Mouse (Mus musculus): Measurements from ENCODE around the gene Olfr742. TPM values are rescaled to one million over a fixed set of nuclear protein-coding genes. Genes with fewer than 3 reads are reported as not detected.

The Olfr742 gene
- not detected in 2 replicates for polyA plus RNA-seq (2012; rRNA removed)

DNA sequence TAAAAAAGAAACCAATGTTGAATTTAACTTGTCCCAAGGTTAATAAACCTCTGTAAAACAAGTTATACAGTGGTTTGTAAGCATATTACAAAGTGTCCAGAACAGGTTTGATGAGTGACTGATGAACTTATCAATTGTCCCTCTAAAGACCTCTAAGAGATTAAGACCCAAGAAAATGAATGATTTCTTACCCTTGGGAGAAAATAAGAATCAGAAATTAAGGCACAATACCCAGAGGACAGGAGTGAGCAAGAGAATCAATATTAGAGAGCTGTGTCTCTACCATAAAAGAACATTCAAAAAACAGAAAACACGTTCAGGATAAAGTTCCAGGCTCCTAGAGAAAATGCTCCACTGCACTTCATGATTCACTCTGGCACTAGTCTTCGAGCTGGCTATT is at the start of gene Olfr742:
TSS of gene Olfr742 (plus strand) at position 301 of the 400 bp plus-strand sequence.
- Histone ChIP-seq H3K4me1 (ENCODE audit: control insufficient read depth, insufficient read depth, low read length) (no peaks in the 10 kb centered on the region), H3K27me3 (ENCODE audit: control insufficient read depth, insufficient read depth, low read length) (no peaks in the 10 kb centered on the region), H3K27ac (ENCODE audit: insufficient read depth, low read length) (no peak within 1 kb of the TSS), H3K4me3 (replicated peaks; ENCODE audit: insufficient read depth, low read depth, low read length) (no peak within 1 kb of the TSS)
- TF ChIP-seq CTCF (IDR thresholded peaks at IDR 0.05; ENCODE audit: borderline replicate concordance, insufficient read depth, low read depth, low read length) = no peak
- no peak for TF ChIP-seq POLR2A (IDR thresholded peaks at IDR 0.05; ENCODE audit: borderline replicate concordance, insufficient read depth, low read length)
- DNase-seq = no peak
- 42% methylated on average over 2 of the region's 2 CpGs for WGBS

DNA sequence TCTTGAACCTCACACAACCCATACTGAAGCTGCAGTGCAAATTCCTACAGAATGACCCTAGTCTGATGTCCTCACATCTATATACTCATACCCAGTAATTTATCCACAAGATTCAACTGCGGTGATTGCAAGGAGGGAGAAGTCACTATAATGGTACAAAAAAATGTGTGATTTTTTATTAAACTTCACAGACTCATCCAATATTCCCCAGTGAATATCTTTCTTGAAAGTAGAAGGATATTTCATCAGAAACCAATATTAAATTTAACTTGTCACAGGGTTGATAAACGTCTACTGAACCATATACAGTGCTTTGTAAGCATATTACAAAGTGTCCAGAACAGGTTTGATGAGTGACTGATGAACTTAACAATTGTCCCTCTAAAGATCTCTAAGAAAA is 31.0 kb upstream of the Olfr742 start, which contains the start of gene Olfr741:
TSS of gene Olfr741 (plus strand) at position 301 of the 400 bp plus-strand sequence.
- Histone ChIP-seq H3K4me3 (replicated peaks; ENCODE audit: insufficient read depth, low read depth, low read length) (no peak within 1 kb of the TSS), H3K27ac (ENCODE audit: insufficient read depth, low read length) (no peak within 1 kb of the TSS), H3K27me3 (ENCODE audit: control insufficient read depth, insufficient read depth, low read length) (no peaks in the 10 kb centered on the region), H3K4me1 (ENCODE audit: control insufficient read depth, insufficient read depth, low read length) (no peaks in the 10 kb centered on the region)
- WGBS = 69% methylated on average over 2 of the region's 2 CpGs
- DNase-seq = no peak
- TF ChIP-seq CTCF (IDR thresholded peaks at IDR 0.05; ENCODE audit: borderline replicate concordance, insufficient read depth, low read depth, low read length) (no peak), POLR2A (IDR thresholded peaks at IDR 0.05; ENCODE audit: borderline replicate concordance, insufficient read depth, low read length) (no peak)

DNA sequence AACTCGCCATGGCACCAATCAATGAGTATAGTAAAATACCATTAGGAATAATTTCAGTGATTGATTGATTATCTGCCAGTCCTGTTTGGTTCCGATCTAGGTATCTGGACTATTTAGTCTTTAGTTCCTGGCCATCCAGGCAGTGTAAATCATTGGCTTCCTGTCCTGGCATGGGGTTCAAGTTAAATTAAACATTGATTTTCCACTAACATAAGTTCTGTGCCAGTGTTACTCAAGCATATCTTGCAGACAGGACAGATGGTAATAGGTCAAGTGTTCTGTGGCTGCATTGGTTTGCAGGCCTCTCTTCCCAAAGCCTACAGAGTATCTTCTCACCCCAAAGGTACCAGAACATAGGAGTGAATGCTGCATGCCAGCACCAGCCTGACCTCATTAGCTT is 25.0 kb upstream of the Olfr742 start:
- H3K27ac ChIP-seq (ENCODE audit: insufficient read depth, low read length) = no peak overlapping the region
- H3K27me3 ChIP-seq (ENCODE audit: control insufficient read depth, insufficient read depth, low read length) = no peaks in the 10 kb centered on the region
- no peak for DNase-seq
- TF ChIP-seq CTCF (IDR thresholded peaks at IDR 0.05; ENCODE audit: borderline replicate concordance, insufficient read depth, low read depth, low read length) = no peak
- no peak for TF ChIP-seq POLR2A (IDR thresholded peaks at IDR 0.05; ENCODE audit: borderline replicate concordance, insufficient read depth, low read length)
- H3K4me3 ChIP-seq (replicated peaks; ENCODE audit: insufficient read depth, low read depth, low read length) = no peak overlapping the region
- WGBS = 71% methylated on average over 2 of the region's 2 CpGs
- H3K4me1 ChIP-seq (ENCODE audit: control insufficient read depth, insufficient read depth, low read length) = no peaks in the 10 kb centered on the region

DNA sequence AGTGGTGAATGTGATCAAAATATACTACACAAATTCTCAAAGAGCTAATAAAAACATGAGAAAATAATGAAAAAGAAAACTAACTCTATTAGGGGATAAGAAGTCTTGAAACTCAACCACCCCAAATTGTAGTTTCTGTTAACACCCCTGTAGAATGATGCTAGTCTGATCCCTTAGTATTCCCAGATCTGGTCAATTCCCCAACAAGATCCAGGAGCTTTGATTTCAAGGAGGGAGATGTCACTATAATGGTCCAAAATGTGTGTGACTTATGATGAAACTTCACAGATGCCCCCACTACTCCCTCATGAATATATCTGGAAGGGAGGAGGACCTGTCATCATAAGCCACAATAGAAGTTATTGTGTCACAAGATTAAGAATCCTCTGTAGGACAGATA is 18.1 kb downstream of the Olfr742 start, which contains the start of gene Olfr743:
TSS of gene Olfr743 (plus strand) at position 301 of the 400 bp plus-strand sequence.
- H3K27ac ChIP-seq (ENCODE audit: insufficient read depth, low read length) = no peak within 1 kb of the TSS
- TF ChIP-seq CTCF (IDR thresholded peaks at IDR 0.05; ENCODE audit: borderline replicate concordance, insufficient read depth, low read depth, low read length) = no peak
- no peak for TF ChIP-seq POLR2A (IDR thresholded peaks at IDR 0.05; ENCODE audit: borderline replicate concordance, insufficient read depth, low read length)

DNA sequence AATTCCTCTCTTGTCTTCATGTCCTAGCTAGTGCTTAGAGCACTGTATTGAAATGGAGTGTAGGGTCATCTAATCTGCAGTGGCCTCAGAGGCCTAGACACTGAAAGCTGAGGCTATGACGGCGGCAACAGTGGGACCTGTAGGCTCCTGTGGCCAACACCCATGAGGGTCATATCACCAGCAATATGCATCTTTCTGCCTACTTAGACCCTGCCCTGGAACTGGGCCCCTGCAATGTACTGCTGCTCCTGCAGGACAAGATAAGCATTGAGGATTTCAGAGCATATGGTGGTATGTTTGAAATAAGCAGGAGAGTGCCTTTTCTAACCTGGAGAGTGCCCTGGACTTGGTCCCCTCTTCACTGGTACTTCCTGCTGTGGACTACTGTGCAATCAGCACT is 49.3 kb downstream of the Olfr742 start:
- no peaks in the 10 kb centered on the region for H3K4me1 ChIP-seq (ENCODE audit: control insufficient read depth, insufficient read depth, low read length)
- DNase-seq = no peak
- H3K4me3 ChIP-seq (replicated peaks; ENCODE audit: insufficient read depth, low read depth, low read length) = no peak overlapping the region
- no peak for TF ChIP-seq POLR2A (IDR thresholded peaks at IDR 0.05; ENCODE audit: borderline replicate concordance, insufficient read depth, low read length)
- no peak for TF ChIP-seq CTCF (IDR thresholded peaks at IDR 0.05; ENCODE audit: borderline replicate concordance, insufficient read depth, low read depth, low read length)
- WGBS = 97% methylated on average over 2 of the region's 2 CpGs
- no peaks in the 10 kb centered on the region for H3K27me3 ChIP-seq (ENCODE audit: control insufficient read depth, insufficient read depth, low read length)
- H3K27ac ChIP-seq (ENCODE audit: insufficient read depth, low read length) = no peak overlapping the region

More for the DNA sequence above, 18.1 kb downstream of the Olfr742 start, which contains the start of gene Olfr743:
- H3K4me3 ChIP-seq (replicated peaks; ENCODE audit: insufficient read depth, low read depth, low read length) = no peak within 1 kb of the TSS
- H3K4me1 ChIP-seq (ENCODE audit: control insufficient read depth, insufficient read depth, low read length) = no peaks in the 10 kb centered on the region
- H3K27me3 ChIP-seq (ENCODE audit: control insufficient read depth, insufficient read depth, low read length) = no peaks in the 10 kb centered on the region
- no peak for DNase-seq

Other genes starting within 250 kb of the Olfr742 start
- not detected in 2 replicates for gene Olfr732, start 219.4 kb upstream of the Olfr742 start, polyA plus RNA-seq (2012; rRNA removed)
- gene Olfr733, start 202.1 kb upstream of the Olfr742 start, polyA plus RNA-seq (2012; rRNA removed) = not detected in 2 replicates
- gene Olfr734, start 176.8 kb upstream of the Olfr742 start, polyA plus RNA-seq (2012; rRNA removed) = not detected in 2 replicates
- gene Olfr735, start 154.7 kb upstream of the Olfr742 start, polyA plus RNA-seq (2012; rRNA removed) = not detected in 2 replicates
- gene Tlr11, start 145.7 kb upstream of the Olfr742 start, polyA plus RNA-seq (2012; rRNA removed) = not detected in 2 replicates
- gene Olfr736, start 122.4 kb upstream of the Olfr742 start, polyA plus RNA-seq (2012; rRNA removed) = not detected in 2 replicates
- gene Olfr738, start 96.0 kb upstream of the Olfr742 start, polyA plus RNA-seq (2012; rRNA removed) = not detected in 2 replicates
- gene Olfr739, start 85.0 kb upstream of the Olfr742 start, polyA plus RNA-seq (2012; rRNA removed) = not detected in 2 replicates
- gene Olfr740, start 58.1 kb upstream of the Olfr742 start, polyA plus RNA-seq (2012; rRNA removed) = not detected in 2 replicates
- gene Olfr741, start 30.9 kb upstream of the Olfr742 start, polyA plus RNA-seq (2012; rRNA removed) = not detected in 2 replicates
- not detected in 2 replicates for gene Olfr743, start 18.2 kb downstream of the Olfr742 start, polyA plus RNA-seq (2012; rRNA removed)
- not detected in 2 replicates for gene Olfr744, start 111.3 kb downstream of the Olfr742 start, polyA plus RNA-seq (2012; rRNA removed)
- gene Olfr745, start 135.8 kb downstream of the Olfr742 start, polyA plus RNA-seq (2012; rRNA removed) = not detected in 2 replicates
- gene Olfr746, start 143.5 kb downstream of the Olfr742 start, polyA plus RNA-seq (2012; rRNA removed) = not detected in 2 replicates
- gene Olfr747, start 189.6 kb downstream of the Olfr742 start, polyA plus RNA-seq (2012; rRNA removed) = not detected in 2 replicates
- gene Olfr748, start 203.8 kb downstream of the Olfr742 start, polyA plus RNA-seq (2012; rRNA removed) = not detected in 2 replicates
- gene Olfr749, start 241.5 kb downstream of the Olfr742 start, polyA plus RNA-seq (2012; rRNA removed) = not detected in 2 replicates

Data from cerebellum, adult 2 months (tissue).